Mouse (Mus musculus): ENCODE results near the gene Atat1.

Atat1 gene

DNA sequence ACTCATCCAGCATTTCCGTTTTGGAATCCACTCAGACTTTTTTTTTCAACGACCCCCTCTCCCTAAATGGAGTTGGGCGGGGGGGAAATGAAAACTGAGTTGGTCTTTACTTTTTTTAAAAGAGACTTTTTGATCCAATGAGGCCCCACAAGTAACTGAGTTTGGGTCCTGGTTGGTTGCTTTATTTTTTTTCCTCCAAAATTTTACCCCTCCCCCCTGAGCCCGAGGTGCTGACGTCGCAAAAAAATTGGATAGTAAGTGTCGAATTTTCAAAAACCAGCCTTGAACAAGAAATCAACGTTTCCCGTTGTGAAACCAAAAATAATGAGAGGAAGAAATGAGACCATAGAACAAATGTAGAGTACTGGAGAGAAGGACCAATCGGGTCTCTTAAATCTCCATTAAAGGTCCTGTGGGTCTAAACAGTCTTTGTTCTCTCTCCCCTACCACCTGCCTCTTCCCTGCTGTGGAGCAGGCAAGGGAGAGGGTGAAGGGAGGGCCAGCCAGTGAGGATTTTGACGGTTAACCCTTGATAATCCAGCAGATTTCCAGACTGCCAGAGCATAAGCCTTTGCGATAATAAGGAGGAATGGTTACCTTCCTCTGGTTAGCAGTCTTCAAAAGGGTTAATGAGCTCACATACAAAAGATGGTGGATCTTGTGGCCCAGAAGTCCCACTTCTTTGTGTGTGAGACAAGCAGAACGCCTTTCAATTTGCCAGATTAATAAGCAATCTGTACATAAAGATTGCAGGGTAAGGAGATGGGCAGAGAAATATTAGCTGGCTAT lies 7.8 kb upstream of the Atat1 start:
- DNase-seq (ENCODE audit: low spot score in 2 of 2) = peak in 1 of 2 experiments; percentile 48

DNA sequence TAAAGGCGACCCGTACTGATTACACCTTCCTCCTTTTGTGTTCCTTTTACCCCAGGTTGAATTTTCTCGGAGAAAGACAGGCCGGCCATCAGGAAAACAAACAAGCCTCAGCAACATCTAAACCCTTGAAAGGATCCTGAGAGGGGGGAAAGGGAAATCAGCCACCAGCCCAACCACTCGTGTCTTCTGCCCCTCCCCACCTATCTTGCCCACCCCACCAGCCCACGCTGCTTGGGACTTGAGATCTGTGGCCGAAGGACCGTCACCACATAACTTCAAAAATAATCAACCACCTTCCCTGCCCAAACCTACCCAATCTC lies 7.2 kb upstream of the Atat1 start:
- no peak for DNase-seq (ENCODE audit: low spot score in 2 of 2)

DNA sequence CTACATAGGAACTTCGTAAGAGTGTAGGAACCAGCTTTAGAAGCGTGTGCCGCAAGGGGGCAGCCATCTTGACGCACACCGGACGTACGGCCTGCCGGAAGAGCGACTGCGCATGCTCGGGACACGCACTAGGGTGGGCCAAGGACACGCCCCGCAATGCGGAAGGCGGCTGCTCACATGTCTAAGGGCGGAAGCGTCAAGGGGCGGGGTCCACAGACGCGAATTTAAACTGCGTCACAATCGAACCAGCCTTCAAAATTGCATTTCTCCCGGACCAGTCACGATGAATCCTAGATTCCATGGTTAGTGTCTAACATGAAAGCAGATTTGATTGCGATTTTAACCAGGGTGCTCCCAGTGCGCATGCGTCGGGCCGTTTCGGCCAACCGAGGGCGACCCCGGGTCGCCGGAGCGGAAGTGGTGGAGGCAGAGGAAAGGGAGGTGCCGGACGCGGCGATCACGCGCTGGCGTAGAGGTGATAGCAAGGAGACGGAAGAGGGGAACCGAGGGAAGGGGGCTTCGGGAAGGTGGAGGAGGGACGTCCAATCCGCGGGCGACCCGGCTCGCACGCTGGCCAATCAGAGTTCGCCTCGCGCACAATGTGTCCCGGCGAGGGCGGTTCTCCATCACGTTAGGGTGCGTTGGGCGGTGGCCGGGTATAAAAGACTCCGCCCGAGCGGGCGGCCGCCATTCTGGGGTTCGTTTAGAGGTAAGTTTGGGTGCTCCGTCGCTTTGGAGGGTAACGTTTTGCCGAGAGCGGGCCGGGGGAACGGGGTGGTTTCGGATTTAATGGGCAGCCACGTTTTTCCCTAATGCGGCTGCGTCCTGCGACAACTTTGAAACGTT lies 6.6 kb upstream of the Atat1 start, which contains the start of the genes Mrps18b and Ppp1r10:
Gene Mrps18b (minus strand): TSS at position 93 of the 846 bp plus-strand sequence.
Gene Ppp1r10 (plus strand): TSS at position 138 of the 846 bp plus-strand sequence.
- DNase-seq (ENCODE audit: low spot score in 2 of 2) = peak; percentile 99

- DNase-seq (ENCODE audit: low spot score in 2 of 2) = no peak
Measured at GRCm38 (mm10) chr17:35915538-35916296, 5.8 kb upstream of the Atat1 start.

GRCm38 (mm10) chr17:35914975-35915374 lies 5.1 kb upstream of the Atat1 start:
- DNase-seq (ENCODE audit: low spot score in 2 of 2) = no peak

DNA sequence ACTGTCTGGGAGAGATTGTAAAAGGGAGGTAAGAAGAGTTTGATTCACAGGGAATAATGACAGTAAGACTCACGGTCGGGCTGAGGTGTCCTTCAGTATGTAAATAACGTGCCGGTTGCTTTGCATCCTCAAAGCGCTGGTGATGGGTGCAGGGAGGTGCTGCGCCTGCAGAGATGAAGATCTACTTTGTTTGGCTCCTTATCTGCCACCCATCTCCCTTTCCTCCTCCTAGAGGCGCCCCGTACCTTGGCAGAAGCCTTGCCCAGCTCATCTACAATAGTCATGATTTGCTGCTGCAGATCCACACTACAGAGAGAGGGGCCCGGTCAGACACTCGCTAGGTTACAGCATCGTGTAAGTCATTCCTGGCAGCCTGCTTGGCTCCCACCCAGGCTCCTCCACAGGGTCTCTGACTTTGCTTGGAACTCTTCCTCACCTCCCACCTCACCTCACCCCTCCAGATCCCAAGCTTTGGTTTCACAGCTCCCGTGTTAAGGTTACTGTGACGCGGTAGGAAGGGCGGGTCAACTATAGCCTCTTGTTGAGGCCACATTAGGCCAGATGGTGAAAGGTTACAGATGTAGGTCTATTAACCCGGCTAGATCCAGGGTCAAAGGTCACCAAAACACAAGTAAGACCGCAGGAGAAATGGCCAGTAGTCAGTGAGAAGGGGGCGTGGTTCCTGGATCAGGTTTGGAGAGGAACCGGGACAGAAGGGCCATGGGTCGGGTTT lies 523 bp downstream of the Atat1 start:
- no peak for DNase-seq (ENCODE audit: low spot score in 2 of 2)

- no peak for DNase-seq (ENCODE audit: low spot score in 2 of 2)
Measured at GRCm38 (mm10) chr17:35907609-35908008, 2.3 kb downstream of the Atat1 start.

- no peak for DNase-seq (ENCODE audit: low spot score in 2 of 2)
Measured at GRCm38 (mm10) chr17:35905587-35905986, 4.3 kb downstream of the Atat1 start.

GRCm38 (mm10) chr17:35903992-35904355 lies 5.9 kb downstream of the Atat1 start:
- DNase-seq (ENCODE audit: low spot score in 2 of 2) = no peak

- DNase-seq (ENCODE audit: low spot score in 2 of 2) = no peak
Measured at GRCm38 (mm10) chr17:35903343-35903991, 6.4 kb downstream of the Atat1 start.

DNA sequence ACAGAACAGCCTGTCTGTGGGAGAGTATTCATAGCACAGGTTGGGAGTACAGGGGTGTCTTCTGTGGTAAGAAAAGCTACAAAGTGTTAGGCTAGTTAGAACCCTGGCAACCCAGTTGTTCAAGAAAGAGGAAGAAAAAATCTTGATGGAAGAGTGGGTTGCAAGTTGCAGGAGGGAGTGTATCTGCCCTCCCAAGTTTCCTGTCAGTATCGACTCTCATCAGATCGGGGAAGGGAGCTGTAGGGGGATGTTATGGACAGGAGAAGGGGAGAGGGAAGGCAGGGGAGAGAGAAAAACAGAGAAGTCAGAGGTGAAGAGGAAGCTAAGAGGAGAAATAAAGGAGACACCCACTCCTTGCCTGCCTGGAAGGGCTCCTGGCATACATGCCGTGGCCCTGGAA lies 9.2 kb downstream of the Atat1 start:
- no peak for DNase-seq (ENCODE audit: low spot score in 2 of 2)

DNA sequence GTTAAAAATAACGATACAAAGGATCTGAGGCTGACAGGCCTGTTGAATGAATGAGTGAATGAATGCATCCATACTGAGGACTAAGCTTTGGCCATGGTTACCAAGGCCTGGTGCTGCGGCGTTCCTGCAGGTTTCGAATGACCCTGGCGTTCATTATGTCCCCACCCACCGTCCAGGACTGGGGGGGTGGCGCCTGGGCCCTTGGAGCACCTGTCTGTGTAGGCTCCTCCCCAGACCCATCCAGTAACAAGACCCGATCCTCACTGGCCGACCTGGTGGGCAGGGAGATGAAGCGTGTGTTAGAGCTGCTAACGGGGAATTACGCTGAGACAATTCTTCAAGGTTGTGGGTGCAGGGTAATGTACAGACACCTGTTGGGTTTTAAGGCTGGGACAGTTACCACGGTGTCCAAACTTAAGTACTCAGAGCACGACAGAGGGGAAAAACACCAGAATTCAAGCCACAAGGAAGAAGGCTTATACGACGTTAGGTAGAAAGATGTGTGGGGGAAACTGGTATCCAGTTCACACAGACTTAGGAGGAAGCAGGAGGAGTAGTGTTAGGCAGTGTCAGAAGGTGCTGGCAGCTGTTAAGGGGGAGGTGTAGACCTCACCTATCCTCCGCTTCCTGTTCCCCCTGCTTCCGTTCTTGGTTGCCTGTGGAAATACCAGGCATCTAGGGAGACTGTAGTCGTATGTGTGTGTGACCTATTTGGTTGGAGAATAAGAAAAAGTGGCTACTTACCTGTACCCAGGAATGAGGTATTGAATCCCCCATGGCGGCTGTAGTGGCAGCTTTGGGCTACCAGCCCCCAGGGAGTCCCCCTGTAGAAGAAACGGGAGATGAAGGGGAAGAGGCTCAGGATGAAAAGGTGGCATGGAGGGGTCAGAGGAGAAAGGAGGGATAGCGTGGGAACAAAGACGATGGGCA lies 12.0 kb downstream of the Atat1 start:
- peak in 1 of 2 experiments; percentile 37 for DNase-seq (ENCODE audit: low spot score in 2 of 2)

DNA sequence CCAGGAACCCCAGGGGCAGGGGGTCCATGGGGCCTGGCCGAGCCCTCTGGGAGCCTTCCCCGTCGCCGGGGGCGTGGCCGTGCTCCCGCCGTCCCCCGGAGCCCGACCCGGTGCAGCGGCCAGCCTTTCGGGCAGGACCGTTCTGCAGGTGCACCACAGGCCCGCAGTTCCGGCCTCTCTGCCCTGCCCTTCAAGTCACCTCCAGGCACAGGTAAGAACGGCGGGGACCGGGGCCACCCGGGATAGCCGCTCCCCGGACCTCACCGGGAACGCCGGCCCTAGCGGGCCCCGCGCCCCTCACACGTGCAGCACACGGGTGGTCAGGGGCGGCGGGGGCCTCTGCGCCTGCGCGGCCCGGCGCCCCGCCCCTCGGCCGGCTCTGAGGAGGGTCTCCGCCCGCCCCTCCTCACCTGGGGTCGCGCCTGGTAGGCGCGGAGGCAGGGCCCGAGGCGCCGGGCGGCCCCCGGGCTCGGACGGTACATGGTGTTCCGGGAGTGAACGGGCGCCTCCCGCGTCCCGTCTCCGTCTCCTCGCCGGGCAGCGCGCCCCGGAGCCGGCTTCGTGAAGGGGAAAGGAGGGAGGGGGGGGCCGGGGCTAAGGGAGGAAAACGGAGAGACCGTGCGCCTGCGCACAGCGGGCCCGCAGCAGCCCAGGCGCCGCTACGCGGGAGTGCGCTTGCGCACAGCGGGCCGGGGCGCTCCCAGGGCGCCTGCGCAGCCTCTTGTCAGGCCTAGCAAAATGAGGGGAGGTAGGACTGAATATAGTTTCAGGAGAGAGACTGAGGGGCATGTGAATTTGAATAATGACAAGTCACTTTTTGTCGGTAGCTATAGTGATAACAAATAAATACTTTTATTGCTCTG lies 12.9 kb downstream of the Atat1 start, which contains the start of gene 2310061I04Rik:
Gene 2310061I04Rik (minus strand): TSS at position 651 of the 863 bp plus-strand sequence.
- DNase-seq (ENCODE audit: low spot score in 2 of 2) = peak; percentile 84 to 89

GRCm38 (mm10) chr17:35887725-35888124 lies 22.1 kb downstream of the Atat1 start:
- no peak for DNase-seq (ENCODE audit: low spot score in 2 of 2)

DNA sequence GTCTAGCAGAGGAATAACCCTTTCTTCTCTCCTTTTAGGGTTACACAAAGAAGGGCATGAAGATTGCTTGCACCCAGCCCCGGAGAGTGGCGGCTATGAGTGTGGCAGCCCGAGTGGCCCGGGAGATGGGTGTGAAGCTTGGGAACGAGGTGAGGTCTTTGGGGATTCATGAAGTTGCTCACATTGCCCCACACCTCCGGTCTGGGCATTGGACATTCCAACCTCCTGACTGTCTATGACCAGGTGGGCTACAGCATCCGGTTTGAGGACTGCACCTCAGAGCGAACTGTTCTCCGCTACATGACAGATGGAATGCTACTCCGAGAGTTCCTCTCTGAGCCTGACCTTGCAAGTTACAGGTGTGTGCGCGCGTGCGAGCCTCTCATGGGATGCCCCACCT lies 26.1 kb downstream of the Atat1 start:
- DNase-seq (ENCODE audit: low spot score in 2 of 2) = no peak

DNA sequence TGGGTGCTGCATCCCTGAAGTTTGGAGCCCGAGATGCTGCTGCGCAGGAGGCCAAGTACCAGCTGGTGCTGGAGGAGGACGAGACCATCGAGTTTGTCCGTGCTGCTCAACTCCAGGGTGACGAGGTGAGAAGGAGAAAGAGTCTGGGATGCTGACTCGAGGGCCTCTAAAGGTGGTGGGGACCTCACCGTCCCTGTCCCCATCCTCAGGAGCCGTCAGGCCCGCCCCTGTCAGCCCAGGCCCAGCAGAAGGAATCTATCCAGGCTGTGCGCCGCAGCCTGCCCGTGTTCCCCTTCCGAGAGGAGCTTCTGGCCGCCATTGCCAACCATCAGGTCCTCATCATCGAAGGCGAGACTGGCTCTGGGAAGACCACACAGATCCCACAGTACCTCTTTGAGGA lies 27.0 kb downstream of the Atat1 start:
- DNase-seq (ENCODE audit: low spot score in 2 of 2) = no peak

GRCm38 (mm10) chr17:35879245-35880057 lies 30.4 kb downstream of the Atat1 start, which contains the start of gene Dhx16:
Gene Dhx16, plus strand, starts transcription at chr17:35879819.
- peak; percentile 96 to 98 for DNase-seq (ENCODE audit: low spot score in 2 of 2)

DNA sequence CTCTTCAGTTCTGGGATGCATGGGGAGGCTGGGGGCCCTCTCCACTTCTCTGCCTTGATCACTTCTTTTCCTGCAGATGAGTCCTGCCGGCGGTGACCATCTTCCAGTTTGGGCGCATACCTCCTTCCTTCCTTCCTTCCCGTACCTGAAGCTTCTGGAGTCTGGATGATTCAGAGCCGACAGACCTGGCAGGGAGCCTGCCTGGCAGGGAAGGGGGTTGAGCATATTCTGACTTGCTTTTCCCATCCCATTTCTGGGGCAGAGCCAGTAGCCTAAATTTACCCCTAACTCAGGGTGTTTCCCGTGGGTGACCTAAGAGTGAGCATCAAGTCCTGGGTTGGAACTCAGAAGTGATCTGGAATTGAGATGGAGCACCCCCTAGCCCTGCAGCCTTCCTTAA lies 35.2 kb downstream of the Atat1 start:
- DNase-seq (ENCODE audit: low spot score in 2 of 2) = peak; percentile 64 to 65

All from right cerebral cortex, adult 2 months (tissue).